Mouse (Mus musculus): Measurements from ENCODE around the gene Rdh11. TPM values are rescaled to one million over a fixed set of nuclear protein-coding genes. Genes with fewer than 3 reads are reported as not detected.

The Rdh11 gene
- polyA plus RNA-seq, 1 experiment = 0.22 TPM

- Histone ChIP-seq H3K9me3 (ENCODE audit: control insufficient read depth, low read length) (no peaks in the 10 kb centered on the region), H3K36me3 (ENCODE audit: control insufficient read depth) (no peaks in the 10 kb centered on the region), H3K4me3 (replicated peaks) (no peak overlapping the region), H3K4me1 (ENCODE audit: control insufficient read depth) (peaks cover 8% of the 10 kb centered on the region), H3K27me3 (ENCODE audit: control insufficient read depth) (peaks cover 49% of the 10 kb centered on the region)
- TF ChIP-seq TAL1 (IDR thresholded peaks at IDR 0.05; ENCODE audit: low read length) (no peak), GATA1 (IDR thresholded peaks at IDR 0.05; ENCODE audit: low read length) (no peak)
Observed at GRCm38 (mm10) chr12:79131706-79132460, 60.2 kb downstream of the Rdh11 start.

GRCm38 (mm10) chr12:79131178-79131675 is 60.9 kb downstream of the Rdh11 start:
- H3K4me1 ChIP-seq (ENCODE audit: control insufficient read depth) = peaks cover 8% of the 10 kb centered on the region
- peaks cover 49% of the 10 kb centered on the region for H3K27me3 ChIP-seq (ENCODE audit: control insufficient read depth)
- no peaks in the 10 kb centered on the region for H3K36me3 ChIP-seq (ENCODE audit: control insufficient read depth)
- no peak for TF ChIP-seq TAL1 (IDR thresholded peaks at IDR 0.05; ENCODE audit: low read length)
- H3K4me3 ChIP-seq (replicated peaks) = no peak overlapping the region
- H3K9me3 ChIP-seq (ENCODE audit: control insufficient read depth, low read length) = no peaks in the 10 kb centered on the region

GRCm38 (mm10) chr12:79130299-79131177 is 61.6 kb downstream of the Rdh11 start, which contains the start of gene Arg2:
Arg2 (plus strand) TSS chr12:79130777.
- H3K36me3 ChIP-seq (ENCODE audit: control insufficient read depth) = no peaks in the 10 kb centered on the region
- peak within 1 kb of the TSS; percentile 13 for H3K4me3 ChIP-seq (replicated peaks)
- no peaks in the 10 kb centered on the region for H3K9me3 ChIP-seq (ENCODE audit: control insufficient read depth, low read length)
- H3K4me1 ChIP-seq (ENCODE audit: control insufficient read depth) = peaks cover 8% of the 10 kb centered on the region
- peaks cover 49% of the 10 kb centered on the region for H3K27me3 ChIP-seq (ENCODE audit: control insufficient read depth)
- TF ChIP-seq GATA1 (IDR thresholded peaks at IDR 0.05; ENCODE audit: low read length) (no peak), TAL1 (IDR thresholded peaks at IDR 0.05; ENCODE audit: low read length) (no peak)

Other genes with a start within 250 kb of the Rdh11 start
- 0.02 and 0.06 TPM in 2 replicates for gene Tmem229b, start 184.7 kb downstream of the Rdh11 start, polyA plus RNA-seq (2012)
- gene Plekhh1, start 163.1 kb downstream of the Rdh11 start, polyA plus RNA-seq (2012) = not detected in 2 replicates
- 0.08 TPM in 1 of 2 replicates, not detected in the other for gene Pigh, start 102.6 kb downstream of the Rdh11 start, polyA plus RNA-seq (2012)
- gene Arg2, start 61.5 kb downstream of the Rdh11 start, polyA plus RNA-seq (2012) = not detected in 2 replicates
- 2.5 and 2.7 TPM in 2 replicates for gene Vti1b, start 19.6 kb downstream of the Rdh11 start, polyA plus RNA-seq (2012)
- gene Rdh12, start 16.6 kb upstream of the Rdh11 start, polyA plus RNA-seq (2012) = 0.04 TPM in 1 of 2 replicates, not detected in the other
- gene Zfyve26, start 104.0 kb upstream of the Rdh11 start, polyA plus RNA-seq (2012) = 0.32 and 0.85 TPM in 2 replicates
- gene Rad51b, start 105.0 kb upstream of the Rdh11 start, polyA plus RNA-seq (2012) = 0.06 TPM in 2 replicates

Measured in erythroblast, embryonic 14.5 days (primary cell).